Mouse (Mus musculus): Measurements from ENCODE around the gene Aip.

Gene Aip

DNA sequence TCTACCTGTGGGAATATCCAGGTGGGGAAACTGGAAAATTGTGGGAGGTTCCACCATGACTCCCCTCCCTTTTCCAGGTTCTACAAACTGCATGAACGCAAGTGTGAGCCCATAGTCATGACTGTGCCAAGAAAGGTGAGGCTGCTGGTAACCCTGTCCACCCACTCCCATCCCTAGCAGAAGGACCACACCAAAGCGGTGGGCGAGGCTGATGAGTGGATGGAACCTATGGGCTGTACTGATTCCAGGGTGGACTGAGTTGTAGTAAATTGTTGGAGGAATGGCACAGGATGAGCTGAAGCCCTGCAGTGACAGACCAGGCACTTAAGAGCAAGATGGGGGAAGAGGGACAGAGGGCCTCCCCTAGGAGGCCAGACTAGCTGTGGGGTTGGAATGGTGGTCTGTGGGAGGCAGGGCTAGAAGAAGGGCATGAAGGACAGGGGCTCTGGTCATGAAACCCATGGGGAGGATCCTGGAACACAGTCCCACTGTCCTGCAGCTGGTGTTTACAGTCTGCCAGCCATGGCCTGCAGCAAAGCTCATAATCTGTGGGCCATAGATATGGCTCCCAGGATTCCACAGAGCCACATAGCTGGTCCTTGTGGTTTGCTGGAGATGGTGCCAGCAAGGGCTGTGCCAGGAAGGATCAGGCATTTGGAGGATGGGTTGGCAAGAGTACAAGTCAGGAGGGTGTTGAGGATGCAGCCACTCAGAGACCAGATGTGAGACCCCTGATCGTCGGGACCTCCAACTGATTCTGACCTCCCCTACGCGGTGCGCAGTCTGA lies 27.0 kb upstream of the Aip start:
- no peak for DNase-seq (ENCODE audit: low spot score in 2 of 2)

DNA sequence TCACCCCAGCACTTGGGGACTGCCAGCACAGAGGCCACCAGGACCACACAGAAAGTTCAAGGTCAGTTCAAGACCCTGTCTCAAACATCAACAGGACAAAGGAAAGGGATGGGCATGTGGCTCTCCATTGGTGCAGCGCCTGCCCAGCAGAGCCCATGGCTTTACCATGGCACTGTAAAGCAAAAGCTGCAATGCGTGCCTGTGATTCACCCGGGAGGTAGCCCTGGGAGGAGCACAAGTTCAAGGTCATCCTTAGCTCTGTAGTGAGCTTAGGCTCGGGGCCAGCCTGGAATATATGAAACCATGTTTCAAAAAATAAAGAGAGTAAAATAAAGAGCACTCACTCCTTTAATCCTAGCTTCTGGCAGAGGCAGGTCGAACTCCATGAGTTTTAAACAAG lies 26.2 kb upstream of the Aip start:
- no peak for DNase-seq (ENCODE audit: low spot score in 2 of 2)

DNA sequence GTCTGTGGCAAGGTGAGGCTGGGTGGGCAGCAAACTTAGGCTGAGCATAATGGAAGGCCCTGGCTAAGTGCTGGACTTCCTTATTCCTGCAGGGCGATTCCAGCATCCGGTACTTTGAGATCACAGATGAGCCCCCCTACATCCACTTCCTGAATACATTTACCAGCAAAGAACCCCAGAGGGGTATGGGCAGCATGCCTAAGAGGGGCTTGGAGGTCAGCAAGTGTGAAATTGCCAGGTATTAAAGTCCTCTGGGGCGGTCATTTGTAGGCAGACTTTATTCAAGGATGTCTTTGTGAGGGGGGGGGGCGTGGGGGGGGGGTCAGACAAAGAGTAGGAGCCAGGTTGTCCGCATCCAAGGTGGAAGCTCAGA lies 25.8 kb upstream of the Aip start:
- no peak for DNase-seq (ENCODE audit: low spot score in 2 of 2)

DNA sequence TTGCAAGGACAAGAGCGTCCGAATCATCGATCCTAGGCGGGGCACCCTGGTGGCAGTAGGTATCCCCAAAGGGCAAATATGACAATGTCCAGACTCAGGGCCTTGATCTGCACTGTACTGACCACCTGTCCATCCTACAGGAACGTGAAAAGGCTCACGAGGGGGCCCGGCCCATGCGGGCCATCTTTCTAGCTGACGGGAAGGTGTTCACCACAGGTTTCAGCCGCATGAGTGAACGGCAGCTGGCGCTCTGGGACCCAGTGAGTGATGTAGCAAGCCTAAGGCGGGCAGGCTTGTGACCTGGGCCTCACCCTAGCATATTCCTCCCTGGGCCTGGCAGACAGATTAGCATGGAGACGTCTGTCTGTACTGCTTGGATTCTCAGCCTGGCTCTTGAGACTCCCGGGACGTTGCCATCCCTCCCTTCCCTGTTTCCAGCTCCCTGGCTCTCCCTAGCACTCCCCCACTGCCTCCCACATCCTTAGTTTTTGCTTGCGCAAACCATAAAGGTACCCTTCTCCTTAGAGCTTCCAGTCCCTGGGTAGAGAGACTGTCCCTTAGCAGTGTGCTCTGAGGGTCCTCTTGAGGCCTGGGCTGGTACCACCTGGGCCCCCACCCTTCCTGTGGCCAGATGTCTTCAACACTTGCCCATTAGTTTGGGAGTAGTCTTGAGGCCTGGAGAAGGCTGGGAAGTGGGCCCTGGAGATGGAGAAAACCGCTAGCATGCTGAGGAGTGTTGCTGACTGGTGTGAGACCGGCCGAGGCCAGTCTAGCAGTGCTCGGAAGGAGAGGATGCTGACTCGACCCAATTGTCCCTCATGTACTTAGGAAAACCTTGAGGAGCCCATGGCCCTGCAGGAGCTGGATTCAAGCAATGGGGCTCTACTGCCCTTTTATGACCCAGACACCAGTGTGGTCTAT lies 25.2 kb upstream of the Aip start:
- DNase-seq (ENCODE audit: low spot score in 2 of 2), result no peak

DNA sequence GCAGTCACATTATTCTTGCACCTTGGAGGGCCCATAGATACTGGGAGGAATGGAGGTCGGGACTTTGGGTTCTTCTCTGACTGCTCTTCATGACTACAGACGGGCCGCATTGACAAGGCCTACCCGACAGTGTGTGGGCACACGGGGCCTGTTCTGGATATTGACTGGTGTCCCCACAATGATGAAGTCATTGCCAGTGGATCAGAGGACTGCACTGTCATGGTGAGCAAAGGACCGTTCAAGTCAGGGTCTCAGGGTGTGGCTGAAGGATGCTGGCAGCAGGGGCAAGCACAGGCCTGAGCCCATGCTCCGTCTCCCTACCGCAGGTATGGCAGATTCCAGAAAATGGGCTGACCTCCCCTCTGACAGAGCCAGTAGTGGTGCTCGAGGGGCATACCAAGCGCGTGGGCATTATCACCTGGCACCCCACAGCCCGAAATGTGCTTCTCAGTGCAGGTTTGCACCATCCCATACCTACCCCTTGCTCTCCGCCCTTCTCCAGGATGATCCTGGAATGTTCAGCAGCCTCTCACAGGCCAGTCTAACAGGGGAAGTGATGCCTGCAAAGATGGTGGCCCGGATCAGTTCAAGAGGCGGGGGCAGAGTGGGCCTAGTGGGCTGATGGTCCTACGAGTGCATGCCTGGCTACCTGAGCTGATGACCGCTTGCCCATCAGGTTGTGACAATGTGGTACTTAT lies 24.3 kb upstream of the Aip start:
- no peak for DNase-seq (ENCODE audit: low spot score in 2 of 2)

DNA sequence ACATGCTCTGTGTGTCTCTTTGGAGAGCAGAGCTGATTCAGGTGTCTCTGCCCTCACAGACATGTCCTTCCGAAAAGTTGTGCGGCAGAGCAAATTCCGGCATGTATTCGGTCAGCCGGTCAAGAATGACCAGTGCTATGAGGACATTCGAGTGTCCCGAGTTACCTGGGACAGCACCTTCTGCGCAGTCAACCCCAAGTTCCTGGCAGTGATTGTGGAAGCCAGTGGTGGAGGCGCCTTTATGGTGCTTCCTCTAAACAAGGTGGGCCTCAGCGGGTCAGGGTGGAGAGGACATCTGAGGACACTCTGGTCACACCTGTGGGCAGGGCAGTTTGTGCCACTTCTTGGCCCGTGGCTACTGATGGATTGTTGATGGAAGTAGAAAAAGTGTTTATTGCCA lies 23.6 kb upstream of the Aip start:
- DNase-seq (ENCODE audit: low spot score in 2 of 2), result no peak

DNA sequence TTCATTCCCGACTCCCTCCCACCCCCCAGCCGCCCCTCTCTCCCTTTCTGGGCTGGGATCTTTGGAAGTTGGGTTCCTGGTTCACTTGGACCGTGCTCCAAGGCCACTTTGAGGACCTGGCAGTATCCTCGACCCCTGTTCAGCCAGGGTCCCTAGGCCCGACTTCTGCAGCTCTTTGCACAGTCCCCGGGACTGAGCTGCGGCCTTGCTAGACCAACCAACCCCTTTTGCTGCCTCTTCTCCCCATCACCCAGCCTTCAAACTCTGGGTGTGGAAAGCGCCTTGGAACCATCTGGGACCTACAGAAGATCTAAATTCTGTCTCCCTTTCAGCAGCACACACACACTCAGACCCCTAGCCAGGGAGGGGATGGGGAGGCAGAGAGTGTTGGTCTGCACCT lies 23.2 kb upstream of the Aip start:
- peak in 1 of 2 experiments; percentile 35 for DNase-seq (ENCODE audit: low spot score in 2 of 2)

DNA sequence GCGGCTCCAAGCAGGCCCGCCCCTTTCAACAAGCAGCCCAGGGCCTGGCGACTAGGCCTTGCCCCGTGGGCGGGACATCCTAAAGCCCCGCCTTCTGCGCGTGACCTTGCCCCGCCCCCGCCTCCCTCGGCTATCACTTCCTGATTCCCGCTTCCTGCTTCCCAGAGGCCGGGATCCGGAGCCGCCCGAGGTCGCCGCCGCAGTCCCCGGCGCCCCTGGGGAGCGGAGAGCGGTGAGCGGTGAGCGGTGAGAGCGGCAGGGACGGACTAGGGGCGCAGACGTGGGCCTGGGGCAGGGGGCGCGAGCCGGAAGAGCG lies 22.8 kb upstream of the Aip start, which contains the start of gene Coro1b:
Gene Coro1b (plus strand): TSS at position 129 of the 316 bp plus-strand sequence.
- DNase-seq (ENCODE audit: low spot score in 2 of 2), result peak; percentile 93 to 96

DNA sequence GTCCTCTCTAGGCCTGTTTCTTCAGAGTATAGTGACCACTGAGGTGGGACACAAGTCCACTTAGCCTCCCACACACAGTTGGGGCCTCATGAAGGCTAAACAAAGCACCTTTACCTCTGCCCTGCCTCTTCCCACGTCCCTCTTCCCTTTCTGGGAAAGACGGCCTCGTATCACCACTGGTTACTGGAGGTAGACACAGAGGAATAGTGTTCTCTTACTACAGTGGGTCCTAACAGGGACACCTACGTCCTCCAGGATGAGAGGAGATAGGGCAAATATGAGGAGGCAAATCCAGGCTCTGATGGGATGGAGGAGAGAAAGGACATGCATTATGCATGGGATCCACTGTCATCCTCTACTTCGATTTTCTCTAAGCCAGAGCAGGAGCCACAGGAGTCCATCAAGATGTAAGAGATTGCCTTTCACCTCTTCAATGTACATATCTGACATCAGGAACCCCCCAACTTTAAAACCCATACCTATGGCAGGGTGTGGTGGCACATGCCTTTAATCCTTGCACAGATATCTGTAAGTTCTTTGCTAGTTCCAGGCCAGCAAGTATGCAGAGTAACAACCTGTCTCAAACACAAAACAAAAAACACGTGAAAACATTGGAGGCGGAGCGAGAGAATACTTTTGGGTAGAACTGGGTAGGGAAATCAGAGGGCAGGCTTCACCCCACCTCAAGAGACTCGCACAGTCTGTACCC lies 22.3 kb upstream of the Aip start:
- no peak for DNase-seq (ENCODE audit: low spot score in 2 of 2)

DNA sequence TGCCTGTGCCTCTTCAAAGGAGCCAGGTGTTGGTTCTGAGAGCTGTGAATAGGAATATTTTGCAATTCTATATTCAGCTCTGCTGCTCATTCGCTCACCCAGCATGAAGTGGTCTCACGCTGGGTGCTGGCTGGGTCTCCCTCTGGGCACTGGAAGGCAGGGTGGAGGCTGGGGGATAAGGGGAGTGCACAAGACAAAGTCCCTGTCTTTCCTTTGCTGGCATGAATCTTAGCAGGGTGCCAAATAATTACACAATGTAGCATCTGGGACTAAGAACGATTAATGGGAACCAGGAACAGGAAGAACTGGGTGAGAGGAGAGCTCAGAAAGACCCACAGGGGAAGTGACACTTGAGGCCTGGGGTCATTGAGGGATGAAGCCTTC lies 21.4 kb upstream of the Aip start:
- no peak for DNase-seq (ENCODE audit: low spot score in 2 of 2)

DNA sequence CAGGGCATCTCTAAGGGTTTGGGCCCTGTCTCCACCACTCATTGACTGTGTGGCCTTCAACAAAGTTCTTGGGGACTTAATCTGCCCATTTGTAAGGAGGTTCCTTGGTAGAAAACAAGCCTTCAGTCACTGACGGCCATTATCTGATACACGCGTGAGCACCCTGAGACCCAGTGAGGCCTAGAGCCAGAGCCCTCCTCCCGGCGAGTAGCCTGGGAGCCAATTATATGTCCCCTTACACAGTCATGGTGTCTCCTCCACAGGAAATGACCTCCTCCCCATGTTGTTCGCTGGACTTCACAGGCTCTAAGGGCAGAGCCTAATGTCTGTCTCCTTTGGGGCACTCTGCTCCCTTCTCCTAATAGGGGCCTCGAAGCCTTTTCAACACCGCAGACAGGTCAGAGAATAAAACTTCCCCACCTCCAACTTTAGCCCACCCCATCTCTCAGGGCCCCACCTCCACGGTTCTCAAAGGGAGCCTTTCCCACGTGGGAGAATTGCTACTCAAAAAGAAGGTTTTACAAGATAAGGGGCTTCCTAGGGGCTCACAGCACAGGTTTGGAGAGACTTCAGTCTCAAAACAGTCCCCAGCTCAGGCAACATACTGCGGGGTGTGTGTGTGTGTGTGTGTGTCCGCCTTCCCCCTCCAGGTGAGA lies 20.8 kb upstream of the Aip start:
- no peak for DNase-seq (ENCODE audit: low spot score in 2 of 2)

DNA sequence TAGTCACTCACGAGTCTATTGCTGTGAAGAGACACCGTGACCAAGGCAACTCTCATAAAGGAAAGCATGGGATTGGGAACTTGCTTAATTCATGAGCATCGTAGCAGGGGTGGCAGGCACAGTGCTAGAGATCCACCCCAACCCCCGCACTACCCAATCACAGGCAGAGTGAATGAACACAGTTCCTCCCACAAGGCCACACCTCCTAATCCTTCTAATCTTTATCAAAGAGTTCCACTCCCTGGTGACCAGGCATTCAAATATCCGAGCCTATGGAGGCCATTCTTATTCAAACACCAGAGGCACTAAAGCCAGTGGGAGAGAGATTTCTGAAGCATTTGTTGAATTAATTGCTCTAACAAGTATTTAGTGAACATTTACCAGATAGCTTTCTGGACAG lies 20.3 kb upstream of the Aip start:
- DNase-seq (ENCODE audit: low spot score in 2 of 2), result no peak

DNA sequence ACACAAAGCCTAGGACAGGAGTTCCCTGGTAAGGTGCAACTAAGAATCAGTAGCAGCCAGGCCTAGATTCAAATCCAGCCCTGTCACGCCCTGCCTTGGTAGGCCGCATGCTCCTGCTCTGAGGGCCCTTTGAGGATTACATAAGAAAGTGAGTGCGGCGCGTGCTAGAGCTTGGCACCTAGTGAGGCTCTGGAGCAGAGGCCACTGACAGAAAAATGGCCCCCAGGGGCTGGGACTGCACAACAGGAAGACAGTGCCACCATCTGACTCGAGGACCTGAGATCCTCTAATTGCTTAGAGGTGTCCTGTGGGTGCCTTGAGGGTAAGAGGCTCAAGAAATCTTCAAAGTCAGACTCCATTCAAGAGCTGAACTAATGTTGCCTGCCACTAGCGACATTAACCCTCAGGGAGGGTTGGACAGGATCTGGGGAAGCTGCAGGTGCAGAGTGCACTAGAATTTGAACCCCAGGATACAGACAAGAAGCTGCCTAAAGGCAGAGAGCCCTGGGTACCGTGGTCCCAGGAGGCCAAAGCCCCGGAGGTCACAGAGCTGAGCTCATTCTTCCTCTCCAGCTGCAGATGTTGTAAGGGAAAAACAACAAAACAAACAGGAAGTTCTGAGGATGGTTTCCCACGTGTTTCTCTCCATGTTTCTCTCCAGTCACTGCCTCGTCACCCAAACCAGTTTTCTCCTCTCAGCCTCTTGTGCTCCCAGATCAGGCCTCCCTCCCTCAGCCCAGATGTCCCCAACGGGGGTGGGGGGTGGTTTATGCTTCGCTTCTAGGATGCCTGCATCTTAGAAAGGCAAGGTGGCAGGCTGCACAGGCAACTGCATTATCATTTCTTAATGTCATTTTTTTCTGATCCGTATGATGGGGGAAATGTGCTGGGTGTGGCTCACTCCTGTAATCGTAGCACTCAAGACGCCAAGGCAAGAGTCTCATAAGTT lies 19.2 kb upstream of the Aip start:
- peak in 1 of 2 experiments; percentile 60 for DNase-seq (ENCODE audit: low spot score in 2 of 2)

DNA sequence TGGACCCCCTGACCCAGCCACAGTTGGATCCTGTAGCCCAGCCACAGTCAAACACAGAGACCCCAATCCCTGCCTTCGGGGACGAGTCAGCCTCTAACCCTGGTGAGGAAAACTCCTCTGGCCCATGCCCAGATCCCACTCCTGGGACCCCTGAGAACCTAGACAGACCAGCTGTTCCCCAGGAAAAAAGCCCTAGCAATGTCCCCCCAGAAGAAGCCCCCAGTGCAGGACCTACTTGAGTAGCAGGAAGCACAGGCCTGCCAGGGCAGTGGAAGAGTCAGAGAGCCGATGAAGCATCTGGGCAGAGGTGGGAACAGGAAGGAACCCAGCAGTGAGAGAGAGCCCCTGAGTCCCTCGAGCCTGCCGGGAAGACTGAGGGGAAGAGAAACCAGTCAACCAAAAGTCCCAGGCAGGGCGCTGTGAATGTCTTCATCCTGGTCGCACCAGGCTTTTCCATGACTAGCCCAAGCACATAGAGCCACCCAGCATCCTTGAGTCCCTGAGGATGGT lies 18.2 kb upstream of the Aip start, which contains the start of gene Cabp4:
Gene Cabp4 (minus strand): TSS at position 275 of the 510 bp plus-strand sequence.
- no peak for DNase-seq (ENCODE audit: low spot score in 2 of 2)

DNA sequence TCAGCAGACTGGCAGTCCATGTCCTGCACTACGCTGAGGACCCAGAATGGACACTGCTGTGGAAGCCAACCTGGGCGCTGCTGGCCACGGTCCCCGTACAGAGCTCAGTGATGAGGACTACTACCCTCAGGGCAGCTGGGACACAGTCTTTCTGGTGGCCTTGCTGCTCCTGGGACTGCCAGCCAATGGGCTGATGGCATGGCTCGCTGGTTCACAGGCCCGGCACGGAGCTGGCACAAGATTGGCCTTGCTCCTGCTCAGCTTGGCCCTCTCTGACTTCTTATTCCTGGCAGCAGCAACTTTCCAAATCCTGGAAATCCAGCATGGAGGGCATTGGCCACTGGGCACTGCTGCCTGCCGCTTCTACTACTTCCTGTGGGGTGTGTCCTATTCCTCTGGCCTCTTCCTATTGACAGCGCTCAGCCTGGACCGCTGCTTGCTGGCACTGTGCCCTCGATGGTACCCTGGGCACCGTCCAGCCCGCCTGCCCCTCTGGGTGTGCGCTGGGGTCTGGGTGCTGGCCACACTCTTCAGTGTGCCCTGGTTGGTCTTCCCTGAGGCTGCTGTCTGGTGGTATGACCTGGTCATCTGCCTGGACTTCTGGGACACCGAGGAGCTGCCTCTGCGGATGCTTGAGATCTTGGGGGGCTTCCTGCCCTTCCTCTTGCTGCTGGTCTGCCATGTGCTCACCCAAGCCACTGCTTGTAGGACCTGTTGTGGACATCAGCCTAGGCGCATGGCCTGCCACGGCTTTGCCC lies 16.9 kb upstream of the Aip start:
- DNase-seq (ENCODE audit: low spot score in 2 of 2), result no peak

DNA sequence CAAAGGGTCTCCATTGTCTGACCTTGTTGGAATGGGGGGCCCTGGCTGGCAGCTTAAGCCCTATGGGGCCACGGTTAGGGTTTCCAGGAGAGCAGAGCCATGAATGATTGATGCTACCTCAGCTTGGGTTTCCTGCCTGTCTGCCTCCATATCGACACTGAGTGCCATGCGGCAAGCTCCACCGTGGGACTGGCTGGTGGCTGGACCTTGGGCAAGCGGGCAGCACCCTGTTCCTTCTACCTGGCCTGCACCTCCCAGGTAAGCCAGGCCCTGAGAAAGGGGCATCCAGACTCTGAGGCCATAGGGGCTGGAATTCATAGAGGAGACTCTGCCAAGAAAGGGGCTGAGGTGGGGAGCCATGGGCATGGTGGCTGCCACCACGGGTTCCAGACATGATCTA lies 14.5 kb upstream of the Aip start:
- DNase-seq (ENCODE audit: low spot score in 2 of 2), result no peak

DNA sequence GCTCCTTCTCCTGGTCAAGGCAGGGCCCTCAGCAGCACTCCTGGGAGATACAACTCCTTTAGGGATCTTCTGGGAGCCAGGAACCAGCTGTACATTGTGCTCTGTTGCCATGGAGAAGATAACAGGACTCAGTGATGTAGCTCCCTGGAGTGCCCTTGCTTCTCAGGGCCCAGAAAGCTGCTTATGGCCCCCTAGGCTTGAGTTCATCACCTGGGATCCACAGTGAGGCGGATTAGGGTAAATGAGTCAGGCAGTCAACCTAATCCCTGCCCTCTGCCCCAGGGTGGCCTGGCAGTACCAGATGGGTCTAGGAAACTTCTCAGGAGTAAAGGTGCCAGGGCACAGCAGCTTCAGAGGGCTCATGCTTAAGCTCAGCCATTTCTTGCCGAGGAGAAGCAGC lies 13.8 kb upstream of the Aip start, which contains the start of gene Gpr152:
Gene Gpr152 (plus strand): TSS at position 342 of the 400 bp plus-strand sequence.
- no peak for DNase-seq (ENCODE audit: low spot score in 2 of 2)

DNA sequence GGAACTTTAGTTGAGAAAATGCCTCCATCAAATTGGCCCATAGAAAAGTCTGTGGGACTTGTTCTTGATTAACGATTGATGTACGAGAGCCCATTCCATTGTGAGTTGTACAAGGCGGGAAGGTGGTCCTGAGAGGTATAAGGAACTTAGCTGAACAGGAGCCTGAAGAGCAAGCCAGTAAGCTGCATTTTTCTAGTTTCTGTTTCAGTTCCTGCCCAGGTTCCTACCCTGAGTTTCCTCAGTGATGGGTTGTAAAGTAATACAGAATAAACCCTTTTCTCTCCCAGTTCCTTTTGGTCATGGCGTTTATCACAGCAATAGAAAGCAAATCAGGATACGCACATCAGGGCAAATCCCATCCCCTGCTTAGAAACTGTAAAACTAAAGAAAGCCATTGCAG lies 12.3 kb upstream of the Aip start:
- no peak for DNase-seq (ENCODE audit: low spot score in 2 of 2)

DNA sequence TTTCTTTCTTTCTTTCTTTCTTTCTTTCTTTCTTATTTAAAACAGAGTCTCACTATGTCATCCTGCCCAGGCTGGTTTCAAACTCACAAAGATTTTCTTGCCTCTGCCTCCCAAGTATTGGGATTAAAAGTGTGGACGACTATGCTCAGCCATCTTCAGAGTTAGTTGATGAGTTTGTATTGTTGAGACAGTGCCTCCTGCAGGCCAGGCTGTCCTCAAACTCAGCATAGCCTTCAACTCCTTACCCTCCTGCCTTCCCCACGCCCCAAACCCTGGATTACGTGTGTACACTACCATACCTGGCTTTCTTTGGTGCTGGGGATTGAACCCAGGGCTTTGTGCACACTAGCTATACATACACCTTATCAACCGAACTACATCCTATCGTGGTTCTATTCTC lies 10.8 kb upstream of the Aip start:
- DNase-seq (ENCODE audit: low spot score in 2 of 2), result peak in 1 of 2 experiments; percentile 53
